Mouse (Mus musculus) heart, embryonic 14.5 days (tissue): Measurements from ENCODE around the gene P3h3. TPM values are rescaled to one million over a fixed set of nuclear protein-coding genes. Genes with fewer than 3 reads are reported as not detected.
"Not testable (repeated sequence)": the region's sequence is repeated elsewhere in the genome, so short reads cannot be mapped to it uniquely, and the experiment has no call there.

Experiments used
- ATAC-seq: fragments of 200-750 bp; cut with Nextera tagmentation; 2 replicates; pipeline ENCODE4 v1.8.0; 2017; ENCODE audit warnings: low read depth, moderate TSS enrichment; ENCODE audit not compliant: insufficient number of reproducible peaks, insufficient read depth, low FRiP score
- H3K27ac ChIP-seq, 2 experiments: fragments of 200-500 bp in 1 of 2; fragments of 300-500 bp in 1 of 2; sonication (generic) in 1 of 2; replicated peaks in 1 of 2; 2 replicates each; pipeline ENCODE4 v1.5.1; 2012 to 2014; ENCODE audit warnings: low read depth in 2 of 2, low read length in 2 of 2, control low read depth in 1 of 2, mild to moderate bottlenecking in 1 of 2, mixed read lengths in 1 of 2; ENCODE audit not compliant: control insufficient read depth in 1 of 2, insufficient read depth in 1 of 2
- H3K27me3 ChIP-seq: fragments of 300-500 bp; sonication (generic); 2 replicates; pipeline ENCODE4 v1.6.1; 2014; ENCODE audit warnings: mild to moderate bottlenecking, low read length, control low read depth; ENCODE audit not compliant: control insufficient read depth, insufficient read depth
- H3K36me3 ChIP-seq: fragments of 300-500 bp; sonication (generic); 2 replicates; pipeline ENCODE4 v1.6.1; 2014; ENCODE audit warnings: mild to moderate bottlenecking, control low read depth, low read length, mixed read lengths; ENCODE audit not compliant: control insufficient read depth, insufficient read depth
- H3K4me1 ChIP-seq, 2 experiments: fragments of 200-500 bp in 1 of 2; fragments of 300-500 bp in 1 of 2; sonication (generic) in 1 of 2; 2 replicates each; pipeline ENCODE4 v1.6.1; 2012 to 2014; ENCODE audit warnings: low read length in 2 of 2, control low read depth in 1 of 2, mixed read lengths in 1 of 2; ENCODE audit not compliant: control insufficient read depth in 2 of 2, insufficient read depth in 2 of 2
- H3K4me2 ChIP-seq: fragments of 300-500 bp; sonication (generic); 2 replicates; pipeline ENCODE4 v1.6.1; 2014; ENCODE audit warnings: mild to moderate bottlenecking, low read length
- H3K4me3 ChIP-seq, 2 experiments: fragments of 200-500 bp in 1 of 2; fragments of 300-500 bp in 1 of 2; sonication (generic) in 1 of 2; 2 replicates each; pipeline ENCODE4 v1.5.1; 2012 to 2014; ENCODE audit warnings: low read length in 2 of 2, mild to moderate bottlenecking in 2 of 2, control low read depth in 1 of 2, low read depth in 1 of 2, moderate library complexity in 1 of 2; ENCODE audit not compliant: control insufficient read depth in 1 of 2, insufficient read depth in 1 of 2
- H3K9ac ChIP-seq: fragments of 300-500 bp; sonication (generic); 2 replicates; pipeline ENCODE4 v1.6.1; 2014; ENCODE audit warnings: mild to moderate bottlenecking, low read length
- H3K9me3 ChIP-seq: fragments of 300-500 bp; sonication (generic); 2 replicates; pipeline ENCODE4 v1.6.1; 2016; ENCODE audit warnings: low read length, control low read depth; ENCODE audit not compliant: control insufficient read depth
- WGBS: fragments of 180-500 bp; shearing (Covaris S2); extraction: QIAGEN DNeasy Blood & Tissue Kit; methylation state at CpG from one replicate; pipeline ENCODE4 v1.1.7; 2014; 5-methylcytosine and 5-hydroxymethylcytosine counted together
- polyA plus RNA-seq: library from polyadenylated mRNA; unstranded; fragments of >200 nt; fragmentation: Nextera tagmentation; extraction: Ambion mirVana; gene quantifications from 2 replicates; pipeline ENCODE4 v1.2.1, GENCODE M21; 2014

P3h3 gene
- polyA plus RNA-seq, 1 experiment from 2014 or later: 20.5 TPM

DNA sequence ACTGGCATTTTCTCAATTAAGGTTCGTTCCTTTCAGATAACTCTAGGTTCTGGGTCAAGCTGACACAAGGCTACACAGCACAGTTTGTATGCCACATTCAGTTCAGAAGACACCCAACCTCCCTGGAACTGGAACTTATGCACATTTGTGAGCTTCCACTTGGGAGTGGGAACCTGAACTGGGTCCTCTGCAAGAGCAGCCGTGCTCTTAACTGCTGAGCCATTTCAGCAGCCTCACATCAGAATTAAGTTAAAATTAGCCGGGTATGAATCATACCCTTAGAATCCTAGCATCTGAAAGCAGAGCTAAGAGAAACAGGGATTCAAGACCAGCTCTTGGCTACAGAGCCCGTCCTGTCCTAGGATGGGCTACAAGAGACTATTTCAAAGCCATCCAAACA, 50.2 kb downstream of the P3h3 start:
- WGBS: 47% methylated on average over 4 of the region's 4 CpGs
- Histone ChIP-seq H3K4me1 (peaks cover 20 to 49% of the 10 kb centered on the region in 2 experiments), H3K9ac (peak overlapping the region; percentile 30; the same call in 1 of the 2 replicates), H3K4me3 (no peak overlapping the region), H3K36me3 (peaks cover 26% of the 10 kb centered on the region), H3K27me3 (no peaks in the 10 kb centered on the region), H3K9me3 (no peaks in the 10 kb centered on the region), H3K4me2 (peak overlapping the region; percentile 98; the same call in 1 of the 2 replicates), H3K27ac (peak overlapping the region; percentile 7 to 96; a peak in 2 of 4 replicates)
- no peak for ATAC-seq

DNA sequence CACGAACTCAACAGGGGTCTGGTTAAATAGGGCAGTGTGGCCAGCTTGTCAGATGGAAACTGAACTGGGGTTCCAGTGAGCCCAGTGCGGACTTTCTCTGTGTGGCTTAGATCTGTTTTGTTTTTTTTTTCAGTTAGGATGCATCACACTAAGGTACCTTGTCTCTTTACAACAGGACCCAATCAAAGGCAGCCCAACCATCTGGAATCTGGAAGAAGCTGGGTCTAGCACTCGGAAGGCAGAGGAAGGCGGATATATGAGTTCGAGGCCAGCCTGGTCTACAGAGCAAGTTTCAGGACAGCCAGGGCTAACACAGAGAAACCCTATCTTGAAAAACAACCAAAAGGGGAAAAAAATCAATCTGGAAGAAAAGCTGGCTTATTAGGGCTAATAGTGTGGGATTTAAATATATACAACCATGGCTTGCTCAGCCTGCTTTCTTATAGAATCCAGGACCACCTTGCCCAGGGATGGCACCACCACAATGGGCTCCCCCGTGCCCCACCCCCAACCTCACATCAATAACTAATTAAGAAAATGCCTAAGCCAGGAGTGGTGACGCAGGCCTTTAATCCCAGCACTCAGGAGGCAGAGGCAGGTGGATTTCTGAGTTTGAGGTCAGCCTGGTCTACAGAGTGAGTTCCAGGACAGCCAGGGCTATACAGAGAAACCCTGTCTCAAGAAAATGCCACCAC, 51.0 kb downstream of the P3h3 start:
- no peak for ATAC-seq
- H3K27me3 ChIP-seq: no peaks in the 10 kb centered on the region
- 80% methylated on average over 7 of the region's 7 CpGs for WGBS
- peak overlapping the region in 1 of 2 experiments; percentile 46; a peak in 2 of 4 replicates for H3K4me3 ChIP-seq
- H3K27ac ChIP-seq: peak overlapping the region; percentile 61 to 90
- peak overlapping the region; percentile 13 for H3K9ac ChIP-seq
- H3K4me2 ChIP-seq: peak overlapping the region; percentile 72
- peaks cover 18% of the 10 kb centered on the region for H3K36me3 ChIP-seq
- no peaks in the 10 kb centered on the region for H3K9me3 ChIP-seq
- H3K4me1 ChIP-seq: peaks cover 14 to 42% of the 10 kb centered on the region in 2 experiments

GRCm38 (mm10) chr6:124805341-124806321, 51.9 kb downstream of the P3h3 start:
- Histone ChIP-seq H3K4me1 (peaks cover 14 to 37% of the 10 kb centered on the region in 2 experiments), H3K4me2 (peak overlapping the region; percentile 72), H3K36me3 (peaks cover 8% of the 10 kb centered on the region), H3K27ac (peak overlapping the region; percentile 66 to 90), H3K27me3 (no peaks in the 10 kb centered on the region), H3K9me3 (no peaks in the 10 kb centered on the region), H3K4me3 (peak overlapping the region; percentile 45 to 46), H3K9ac (peak overlapping the region; percentile 69)
- peak; percentile 70 for ATAC-seq
- WGBS: 1% methylated on average over 34 of the region's 34 CpGs

- no peak overlapping the region for H3K27ac ChIP-seq
- H3K36me3 ChIP-seq: no peaks in the 10 kb centered on the region
- ATAC-seq: no peak
- H3K4me1 ChIP-seq: peaks cover 9 to 27% of the 10 kb centered on the region in 2 experiments
- H3K9me3 ChIP-seq: no peaks in the 10 kb centered on the region
- no peak overlapping the region for H3K4me2 ChIP-seq
- H3K9ac ChIP-seq: no peak overlapping the region
- no peak overlapping the region for H3K4me3 ChIP-seq
- no peaks in the 10 kb centered on the region for H3K27me3 ChIP-seq
- 85% methylated on average over 3 of the region's 3 CpGs for WGBS
Observed at GRCm38 (mm10) chr6:124804341-124804740, 53.2 kb downstream of the P3h3 start.

GRCm38 (mm10) chr6:124803691-124804090, 53.9 kb downstream of the P3h3 start:
- 93% methylated on average over 4 of the region's 4 CpGs for WGBS
- not testable (repeated sequence) for ATAC-seq, H3K9ac ChIP-seq, H3K27me3 ChIP-seq, H3K9me3 ChIP-seq, H3K4me2 ChIP-seq, H3K27ac ChIP-seq, H3K36me3 ChIP-seq, H3K4me3 ChIP-seq
- peaks cover 9 to 27% of the 10 kb centered on the region in 2 experiments for H3K4me1 ChIP-seq

GRCm38 (mm10) chr6:124803061-124803460, 54.5 kb downstream of the P3h3 start:
- Histone ChIP-seq H3K36me3 (no peaks in the 10 kb centered on the region), H3K9ac (no peak overlapping the region), H3K4me1 (peaks cover 7 to 23% of the 10 kb centered on the region in 2 experiments), H3K27me3 (no peaks in the 10 kb centered on the region), H3K9me3 (no peaks in the 10 kb centered on the region), H3K4me2 (no peak overlapping the region), H3K27ac (no peak overlapping the region), H3K4me3 (no peak overlapping the region)
- 81% methylated on average over 3 of the region's 3 CpGs for WGBS
- no peak for ATAC-seq

- not testable (repeated sequence) for ATAC-seq, H3K36me3 ChIP-seq, H3K27me3 ChIP-seq, H3K27ac ChIP-seq, H3K9me3 ChIP-seq, H3K9ac ChIP-seq
- peak overlapping the region in 1 of 2 experiments; percentile 16; a peak in 2 of 4 replicates for H3K4me3 ChIP-seq
- H3K4me2 ChIP-seq: peak overlapping the region; percentile 51
- 25% methylated on average over 4 of the region's 9 CpGs for WGBS
- peaks cover 5 to 16% of the 10 kb centered on the region in 2 experiments for H3K4me1 ChIP-seq
Observed at GRCm38 (mm10) chr6:124802400-124802799, 55.2 kb downstream of the P3h3 start.
